Mouse (Mus musculus) forebrain, embryonic 13.5 days (tissue): ENCODE measurements around the gene Fam13c. TPM values are rescaled to one million over a fixed set of nuclear protein-coding genes. Genes with fewer than 3 reads are reported as not detected.

ENCODE experiments used
- ATAC-seq: fragments of 200-750 bp; cut with Nextera tagmentation; 2 replicates; pipeline ENCODE4 v1.8.0; 2017
- H3K27ac ChIP-seq: fragments of 300-500 bp; sonication (generic); 2 replicates; pipeline ENCODE4 v1.5.1; 2015; ENCODE audit warnings: inconsistent platforms, mild to moderate bottlenecking, moderate library complexity
- H3K27me3 ChIP-seq: fragments of 300-500 bp; sonication (generic); 2 replicates; pipeline ENCODE4 v1.6.1; 2015; ENCODE audit warnings: mild to moderate bottlenecking, inconsistent platforms
- H3K36me3 ChIP-seq: fragments of 300-500 bp; sonication (generic); 2 replicates; pipeline ENCODE4 v1.6.1; 2015; ENCODE audit warnings: mild to moderate bottlenecking, inconsistent platforms; ENCODE audit not compliant: poor library complexity, severe bottlenecking
- H3K4me1 ChIP-seq: fragments of 300-500 bp; sonication (generic); 2 replicates; pipeline ENCODE4 v1.6.1; 2015; ENCODE audit warnings: inconsistent platforms
- H3K4me2 ChIP-seq: fragments of 300-500 bp; sonication (generic); 2 replicates; pipeline ENCODE4 v1.6.1; 2015; ENCODE audit warnings: inconsistent platforms, mild to moderate bottlenecking, moderate library complexity
- H3K4me3 ChIP-seq: fragments of 300-500 bp; sonication (generic); 2 replicates; pipeline ENCODE4 v1.5.1; 2015; ENCODE audit warnings: mild to moderate bottlenecking, inconsistent platforms
- H3K9ac ChIP-seq: fragments of 300-500 bp; sonication (generic); 2 replicates; pipeline ENCODE4 v1.6.1; 2015; ENCODE audit warnings: mild to moderate bottlenecking, inconsistent platforms
- H3K9me3 ChIP-seq: fragments of 300-500 bp; sonication (generic); replicated peaks from 2 replicates; pipeline ENCODE4 v1.6.1; 2016; ENCODE audit warnings: inconsistent platforms
- WGBS: fragments of 180-500 bp; shearing (Covaris S2); methylation state at CpG from one replicate; pipeline ENCODE4 v1.1.7; 2015; 5-methylcytosine and 5-hydroxymethylcytosine counted together
- polyA plus RNA-seq: library from polyadenylated mRNA; unstranded; fragments of >200 nt; fragmentation: Nextera tagmentation; extraction: Ambion mirVana; gene quantifications from 2 replicates; pipeline ENCODE4 v1.2.1, GENCODE M21; 2015

Fam13c gene
- polyA plus RNA-seq, 1 experiment from 2014 or later, result 20.2 TPM

- ATAC-seq, result no peak
- Histone ChIP-seq H3K36me3 (peaks cover 4% of the 10 kb centered on the region; the same call in 1 of the 2 replicates), H3K27me3 (no peaks in the 10 kb centered on the region), H3K9ac (no peak overlapping the region), H3K4me2 (no peak overlapping the region), H3K4me1 (peaks cover 15% of the 10 kb centered on the region), H3K9me3 (peaks cover 12% of the 10 kb centered on the region), H3K4me3 (no peak overlapping the region), H3K27ac (no peak overlapping the region)
Observed at GRCm38 (mm10) chr10:70505395-70505794, 65.1 kb downstream of the Fam13c start.

GRCm38 (mm10) chr10:70505842-70506241, 65.6 kb downstream of the Fam13c start:
- no peak for ATAC-seq
- no peak overlapping the region for H3K9ac ChIP-seq
- H3K4me3 ChIP-seq, result no peak overlapping the region
- WGBS, result 72% methylated on average over 5 of the region's 5 CpGs
- H3K36me3 ChIP-seq, result peaks cover 4% of the 10 kb centered on the region; the same call in 1 of the 2 replicates
- peaks cover 15% of the 10 kb centered on the region for H3K4me1 ChIP-seq
- H3K27ac ChIP-seq, result no peak overlapping the region
- H3K4me2 ChIP-seq, result no peak overlapping the region
- H3K9me3 ChIP-seq, result peaks cover 12% of the 10 kb centered on the region
- no peaks in the 10 kb centered on the region for H3K27me3 ChIP-seq

GRCm38 (mm10) chr10:70506499-70507168, 66.4 kb downstream of the Fam13c start:
- ATAC-seq, result no peak
- 43% methylated on average over 15 of the region's 15 CpGs for WGBS

GRCm38 (mm10) chr10:70507880-70508279, 67.6 kb downstream of the Fam13c start:
- Histone ChIP-seq H3K9me3 (peaks cover 12% of the 10 kb centered on the region), H3K4me3 (no peak overlapping the region), H3K4me1 (peaks cover 15% of the 10 kb centered on the region), H3K4me2 (no peak overlapping the region), H3K27ac (no peak overlapping the region), H3K36me3 (no peaks in the 10 kb centered on the region), H3K9ac (no peak overlapping the region), H3K27me3 (no peaks in the 10 kb centered on the region)
- 90% methylated on average over 3 of the region's 3 CpGs for WGBS
- no peak for ATAC-seq

More at GRCm38 (mm10) chr10:70506499-70507168, 66.4 kb downstream of the Fam13c start:
- Histone ChIP-seq H3K4me1 (peaks cover 15% of the 10 kb centered on the region), H3K4me3 (no peak overlapping the region), H3K4me2 (no peak overlapping the region), H3K9me3 (peaks cover 12% of the 10 kb centered on the region), H3K36me3 (peaks cover 3% of the 10 kb centered on the region; the same call in 1 of the 2 replicates), H3K9ac (no peak overlapping the region), H3K27me3 (no peaks in the 10 kb centered on the region), H3K27ac (no peak overlapping the region)

- Histone ChIP-seq H3K4me1 (peaks cover 8% of the 10 kb centered on the region), H3K27ac (no peak overlapping the region), H3K36me3 (no peaks in the 10 kb centered on the region), H3K9ac (no peak overlapping the region), H3K9me3 (no peaks in the 10 kb centered on the region), H3K4me3 (no peak overlapping the region), H3K27me3 (no peaks in the 10 kb centered on the region), H3K4me2 (no peak overlapping the region)
- WGBS, result 89% methylated on average over 9 of the region's 9 CpGs
- ATAC-seq, result no peak
Observed at GRCm38 (mm10) chr10:70514848-70515247, 74.6 kb downstream of the Fam13c start.

GRCm38 (mm10) chr10:70516661-70517060, 76.4 kb downstream of the Fam13c start:
- Histone ChIP-seq H3K27me3 (no peaks in the 10 kb centered on the region), H3K9ac (no peak overlapping the region), H3K9me3 (no peaks in the 10 kb centered on the region), H3K4me3 (no peak overlapping the region), H3K4me2 (no peak overlapping the region), H3K27ac (no peak overlapping the region), H3K4me1 (peaks cover 24% of the 10 kb centered on the region), H3K36me3 (no peaks in the 10 kb centered on the region)
- WGBS, result 92% methylated on average over 8 of the region's 8 CpGs
- ATAC-seq, result no peak

- Histone ChIP-seq H3K9ac (peak overlapping the region; percentile 75), H3K36me3 (no peaks in the 10 kb centered on the region), H3K9me3 (no peaks in the 10 kb centered on the region; the same call in 1 of the 2 replicates), H3K27me3 (no peaks in the 10 kb centered on the region), H3K4me1 (peaks cover 27% of the 10 kb centered on the region), H3K4me2 (peak overlapping the region; percentile 90), H3K4me3 (peak overlapping the region; percentile 48), H3K27ac (peak overlapping the region; percentile 27)
- ATAC-seq, result peak; percentile 55
- 5% methylated on average over 14 of the region's 14 CpGs for WGBS
Observed at GRCm38 (mm10) chr10:70519640-70520099, 79.4 kb downstream of the Fam13c start.

GRCm38 (mm10) chr10:70520143-70521131, 80.2 kb downstream of the Fam13c start:
- 1% methylated on average over 38 of the region's 38 CpGs for WGBS
- Histone ChIP-seq H3K9ac (peak overlapping the region; percentile 75), H3K9me3 (peaks cover 2% of the 10 kb centered on the region), H3K4me1 (peaks cover 27% of the 10 kb centered on the region), H3K27ac (peak overlapping the region; percentile 68), H3K4me2 (peak overlapping the region; percentile 90), H3K27me3 (no peaks in the 10 kb centered on the region), H3K36me3 (0 out of 2 replicates have a peak, but pooled peaks cover 1% of the 10 kb centered on the region), H3K4me3 (peak overlapping the region; percentile 48)
- ATAC-seq, result peak; percentile 88

- peaks cover 8% of the 10 kb centered on the region for H3K9me3 ChIP-seq
- H3K36me3 ChIP-seq, result 0 out of 2 replicates have a peak, but pooled peaks cover 6% of the 10 kb centered on the region
Observed at GRCm38 (mm10) chr10:70521379-70521778, 81.1 kb downstream of the Fam13c start.

GRCm38 (mm10) chr10:70530185-70530823, 90.0 kb downstream of the Fam13c start:
- peaks cover 17% of the 10 kb centered on the region for H3K36me3 ChIP-seq
- H3K9me3 ChIP-seq, result peaks cover 7% of the 10 kb centered on the region
- H3K9ac ChIP-seq, result no peak overlapping the region
- no peak overlapping the region for H3K4me2 ChIP-seq
- no peak for ATAC-seq
- H3K4me1 ChIP-seq, result no peaks in the 10 kb centered on the region
- no peaks in the 10 kb centered on the region for H3K27me3 ChIP-seq
- H3K27ac ChIP-seq, result no peak overlapping the region
- no peak overlapping the region for H3K4me3 ChIP-seq
- 90% methylated on average over 12 of the region's 12 CpGs for WGBS

More at GRCm38 (mm10) chr10:70521379-70521778, 81.1 kb downstream of the Fam13c start:
- Histone ChIP-seq H3K9ac (0 out of 2 replicates have a peak overlapping the region, but pooled peaks have one; percentile 75), H3K27me3 (no peaks in the 10 kb centered on the region), H3K27ac (no peak overlapping the region), H3K4me1 (peaks cover 27% of the 10 kb centered on the region), H3K4me3 (peak overlapping the region; percentile 48), H3K4me2 (peak overlapping the region; percentile 90)
- no peak for ATAC-seq
- 19% methylated on average over 5 of the region's 5 CpGs for WGBS

- Histone ChIP-seq H3K27me3 (no peaks in the 10 kb centered on the region), H3K4me1 (no peaks in the 10 kb centered on the region), H3K4me3 (no peak overlapping the region), H3K4me2 (no peak overlapping the region), H3K27ac (no peak overlapping the region), H3K36me3 (peaks cover 30% of the 10 kb centered on the region), H3K9me3 (no peaks in the 10 kb centered on the region), H3K9ac (no peak overlapping the region)
- peak; percentile 85 for ATAC-seq
- WGBS, result 72% methylated on average over 9 of the region's 9 CpGs
Observed at GRCm38 (mm10) chr10:70532249-70532648, 92.0 kb downstream of the Fam13c start.
